In the genomic region with DNA sequence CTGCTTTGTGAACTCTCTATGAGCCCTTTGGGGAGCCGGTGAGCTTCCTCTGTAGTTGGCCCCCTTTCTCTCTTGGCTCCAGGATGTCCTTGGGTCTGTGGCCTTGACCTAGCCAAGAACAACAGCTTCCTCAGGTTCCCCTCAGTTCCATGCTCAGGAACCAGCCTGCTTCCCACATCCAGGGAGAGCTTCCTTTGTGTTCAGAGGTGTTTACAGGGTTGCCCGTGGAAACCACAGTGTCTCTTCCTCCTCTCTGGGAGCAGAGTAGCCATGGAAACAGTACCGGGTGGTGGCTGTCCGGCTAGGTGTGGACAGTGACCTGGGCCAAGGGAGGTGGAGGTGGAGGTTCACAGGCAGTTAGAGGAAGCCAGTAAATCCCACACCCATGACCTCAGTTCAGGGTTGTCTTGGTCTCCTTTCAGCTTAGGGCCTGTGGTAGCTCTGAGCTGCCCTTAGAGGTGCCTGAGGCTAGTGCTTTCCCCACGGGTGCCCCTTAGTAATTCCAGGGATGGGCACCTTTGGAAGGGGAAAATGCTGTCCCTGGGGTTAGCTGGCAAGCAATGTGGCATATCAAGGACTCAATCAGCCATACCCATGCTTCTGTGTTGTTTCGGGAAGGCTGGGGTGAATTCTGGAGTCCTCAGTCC, we compare ENCODE assay signal across 11 mouse cellular contexts. TPM values are rescaled to one million over a fixed set of nuclear protein-coding genes. Genes with fewer than 3 reads are reported as not detected.
DNase-seq lines count a peak whose midpoint lies in the region; ATAC-seq lines count a peak whose summit lies in the region.
"Had no signal": no experiment of that assay in that cellular context is flagged by ENCODE, and none has a peak within 500 bp of the region (broad histone marks: within the 10 kb centered on the region; RNA-seq: fewer than 3 reads in every experiment).

No protein-coding gene starts in this region.

- H3K27me3 ChIP-seq in intestine, embryonic 14.5 days (replicated peaks; ENCODE audit: control insufficient read depth, insufficient read depth, low read length) = no peaks in the 10 kb centered on the region
- H3K27me3 ChIP-seq in intestine, embryonic 15.5 days (replicated peaks) = no peaks in the 10 kb centered on the region
- H3K27me3 ChIP-seq: embryonic facial prominence, embryonic 15.5 days had no signal

- 0 out of 2 replicates have a peak, but pooled peaks have one; percentile 43 for ATAC-seq in intestine, embryonic 14.5 days (replicated peaks; ENCODE audit: low FRiP score, low TSS enrichment, low read depth)
- ATAC-seq in intestine, embryonic 15.5 days = no peak

- no peak overlapping the region for H3K27ac ChIP-seq in intestine, embryonic 14.5 days (ENCODE audit: low read depth)
- no peak overlapping the region for H3K27ac ChIP-seq in intestine, embryonic 15.5 days
- H3K27ac ChIP-seq: embryonic facial prominence, embryonic 15.5 days; macrophage had no signal

- no peaks in the 10 kb centered on the region for H3K36me3 ChIP-seq in intestine, embryonic 14.5 days (ENCODE audit: control insufficient read depth, insufficient read depth, low read length)
- no peaks in the 10 kb centered on the region for H3K36me3 ChIP-seq in intestine, embryonic 15.5 days
- H3K36me3 ChIP-seq: embryonic facial prominence, embryonic 15.5 days; G1E had no signal

- no peak overlapping the region for H3K9ac ChIP-seq in intestine, embryonic 14.5 days (ENCODE audit: low read length)
- H3K9ac ChIP-seq in intestine, embryonic 15.5 days = no peak overlapping the region
- H3K9ac ChIP-seq: embryonic facial prominence, embryonic 15.5 days had no signal

- H3K4me1 ChIP-seq in intestine, embryonic 14.5 days (replicated peaks; ENCODE audit: control insufficient read depth, insufficient read depth, low read length) = no peaks in the 10 kb centered on the region
- peaks cover 6% of the 10 kb centered on the region; the same call in 1 of the 2 replicates for H3K4me1 ChIP-seq in intestine, embryonic 15.5 days (replicated peaks)

- intact Hi-C loops in left cerebral cortex, postnatal 36 days (cut with DNase I) = no loop called here

- H3K9me3 ChIP-seq in intestine, embryonic 14.5 days (ENCODE audit: control insufficient read depth, low read length) = no peaks in the 10 kb centered on the region
- no peaks in the 10 kb centered on the region for H3K9me3 ChIP-seq in intestine, embryonic 15.5 days
- H3K9me3 ChIP-seq: embryonic facial prominence, embryonic 15.5 days; G1E had no signal

- DNase-seq in intestine, embryonic 14.5 days (ENCODE audit: low spot score) = no peak
- DNase-seq in adrenal gland, postnatal 10 days = peak; percentile 7
- peak; percentile 27 to 81 for DNase-seq in heart, adult 18-20 months
- peak; percentile 29 for DNase-seq in lung, postnatal 25 days (ENCODE audit: low spot score)
- DNase-seq in left cerebral cortex, postnatal 36 days (ENCODE audit: low spot score in 2 of 2) = no peak
- no peak for DNase-seq in testis, postnatal 14 days (ENCODE audit: low spot score)
- DNase-seq in cerebellum, postnatal 14 days = no peak

- no peak overlapping the region for H3K4me2 ChIP-seq in intestine, embryonic 14.5 days (ENCODE audit: low read length)
- no peak overlapping the region for H3K4me2 ChIP-seq in intestine, embryonic 15.5 days (replicated peaks)
- H3K4me2 ChIP-seq: embryonic facial prominence, embryonic 15.5 days had no signal

- H3K4me3 ChIP-seq in intestine, embryonic 14.5 days (ENCODE audit: low read depth, low read length) = no peak overlapping the region
- no peak overlapping the region for H3K4me3 ChIP-seq in intestine, embryonic 15.5 days (replicated peaks)
- H3K4me3 ChIP-seq: embryonic facial prominence, embryonic 15.5 days had no signal

- 47% methylated on average over 6 of the region's 6 CpGs for WGBS in intestine, embryonic 14.5 days
- 45% methylated on average over 6 of the region's 6 CpGs for WGBS in intestine, embryonic 15.5 days

RNA-seq across cellular contexts. Expression of a gene that starts 40.6 kb away (rescaled TPM):
- polyA plus RNA-seq in intestine, embryonic 14.5 days (2014; fragmentation: Nextera tagmentation; extraction: Ambion mirVana) = 13.4 and 14.6 TPM in 2 replicates
- polyA plus RNA-seq in intestine, embryonic 15.5 days (2015; fragmentation: Nextera tagmentation; extraction: Ambion mirVana) = 9.4 and 11.8 TPM in 2 replicates
- total RNA-seq in adrenal gland, postnatal 10 days (2021) = 10 to 100 TPM; 19.2 to 21.6 TPM
- 10 to 100 TPM; 28.3 to 29.5 TPM for total RNA-seq in heart, adult 18-20 months (2021)
- 1 to 10 TPM; 3.5 to 4.4 TPM for total RNA-seq in left cerebral cortex, postnatal 36 days (2021)

Comparison
In these comparisons a context has a peak if more than half of its experiments do, and no peak if none do; other contexts are left out.
1. DNase-seq: peak in adrenal gland, postnatal 10 days (single experiment), heart, adult 18-20 months (2 of 2) and lung, postnatal 25 days (single experiment); none in intestine, embryonic 14.5 days (single experiment), left cerebral cortex, postnatal 36 days (0 of 2), testis, postnatal 14 days (single experiment) and cerebellum, postnatal 14 days (0 of 2).